Mouse (Mus musculus) erythroid progenitor cell, adult 5-6 weeks (primary cell): ENCODE results near the gene Olfr463. TPM values are rescaled to one million over a fixed set of nuclear protein-coding genes. Genes with fewer than 3 reads are reported as not detected.

Experiments used
- ATAC-seq: replicated peaks from 2 replicates; pipeline ENCODE4 v1.8.0; 2016; ENCODE audit warnings: moderate number of reproducible peaks, mild to moderate bottlenecking, moderate TSS enrichment, inconsistent platforms; ENCODE audit not compliant: poor library complexity, low FRiP score, severe bottlenecking
- total RNA-seq, 2 experiments: library from RNA; stranded (forward) in 1 of 2; stranded (reverse) in 1 of 2; fragments of 150-400 nt in 1 of 2; fragments of 186-747, 209-891 nt in 1 of 2; gene quantifications; 2 replicates each; pipeline versions ENCODE4 v1.2.3 to v1.2.4; 2015 to 2017; ENCODE audit warnings: low replicate concordance in 2 of 2

Olfr463 gene
- total RNA-seq, 2 experiments from 2014 or later: not detected

DNA sequence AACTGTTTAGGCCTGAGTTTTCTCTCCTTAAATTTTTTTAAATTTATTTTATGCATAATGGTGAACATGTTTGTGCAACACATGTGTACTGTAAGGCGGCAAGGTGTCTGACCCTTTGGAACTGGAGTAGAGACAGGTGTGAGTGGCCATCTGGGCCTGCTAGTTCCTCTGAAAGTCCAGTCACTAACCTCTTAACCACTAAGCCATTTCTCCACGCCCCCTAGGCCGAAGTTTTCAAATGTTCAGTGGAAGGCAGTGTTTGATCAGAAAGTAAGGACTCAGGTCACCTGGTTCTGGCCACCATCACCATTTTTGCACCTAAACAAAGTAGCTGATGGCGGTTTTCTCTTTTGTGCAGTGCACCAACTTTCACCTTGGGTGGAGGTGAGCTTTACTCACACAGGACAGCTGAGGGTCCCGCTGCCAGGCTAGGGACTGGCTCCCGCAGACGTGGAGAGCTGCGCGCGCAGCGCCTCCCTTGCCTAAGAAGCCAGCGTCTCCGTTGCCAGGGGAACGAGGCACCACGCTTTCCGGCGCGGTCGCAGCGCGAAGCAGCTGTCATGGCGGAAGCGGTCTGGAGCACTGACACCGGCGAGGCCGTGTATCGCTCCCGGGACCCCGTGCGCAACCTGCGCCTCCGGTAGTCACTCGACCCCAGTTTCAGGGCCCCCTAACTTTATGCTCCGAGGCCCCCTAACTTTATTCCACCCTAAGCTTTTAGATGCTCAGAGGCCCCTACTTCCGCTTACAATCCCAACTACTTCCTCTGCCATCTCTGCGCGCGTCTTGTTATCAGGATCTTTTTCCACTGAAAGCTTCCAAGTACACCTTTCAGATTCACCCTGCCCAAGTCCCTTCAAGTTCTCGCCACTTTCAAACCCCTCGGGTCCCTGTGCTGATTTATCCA, 44.2 kb downstream of the Olfr463 start, which contains the start of gene Mks1:
Gene Mks1 (plus strand): TSS at position 526 of the 907 bp plus-strand sequence.
- peak; percentile 61 for ATAC-seq

- ATAC-seq: no peak
These were observed 49.3 kb downstream of the Olfr463 start for GRCm38 (mm10) chr11:87847884-87848283.

- ATAC-seq: no peak
These were observed 50.1 kb downstream of the Olfr463 start for GRCm38 (mm10) chr11:87846968-87847600.

Other genes with a start within 250 kb of the Olfr463 start
- 0.36 and 2.1 TPM in 2 replicates for gene Rnf43, start 234.7 kb downstream of the Olfr463 start, total RNA-seq (2015; ENCODE audit: low replicate concordance)
- gene Rnf43, start 234.7 kb downstream of the Olfr463 start, total RNA-seq (2017; ENCODE audit: low replicate concordance): 0.39 and 0.83 TPM in 2 replicates
- 101 and 170 TPM in 2 replicates for gene Supt4a, start 159.8 kb downstream of the Olfr463 start, total RNA-seq (2015; ENCODE audit: low replicate concordance)
- gene Supt4a, start 159.8 kb downstream of the Olfr463 start, total RNA-seq (2017; ENCODE audit: low replicate concordance): 27.0 and 66.5 TPM in 2 replicates
- 6.7 and 8.6 TPM in 2 replicates for gene Tspoap1, start 136.8 kb downstream of the Olfr463 start, total RNA-seq (2015; ENCODE audit: low replicate concordance)
- gene Tspoap1, start 136.8 kb downstream of the Olfr463 start, total RNA-seq (2017; ENCODE audit: low replicate concordance): 9.2 and 21.3 TPM in 2 replicates
- 946 and 1,145 TPM in 2 replicates for gene Mpo, start 103.8 kb downstream of the Olfr463 start, total RNA-seq (2015; ENCODE audit: low replicate concordance)
- 341 and 501 TPM in 2 replicates for gene Mpo, start 103.8 kb downstream of the Olfr463 start, total RNA-seq (2017; ENCODE audit: low replicate concordance)
- not detected in 2 replicates for gene Lpo, start 69.1 kb downstream of the Olfr463 start, total RNA-seq (2015; ENCODE audit: low replicate concordance)
- not detected in 2 replicates for gene Lpo, start 69.1 kb downstream of the Olfr463 start, total RNA-seq (2017; ENCODE audit: low replicate concordance)
- not detected in 2 replicates for gene Mks1, start 44.2 kb downstream of the Olfr463 start, total RNA-seq (2015; ENCODE audit: low replicate concordance)
- not detected in 2 replicates for gene Mks1, start 44.2 kb downstream of the Olfr463 start, total RNA-seq (2017; ENCODE audit: low replicate concordance)
- gene Epx, start 21.9 kb downstream of the Olfr463 start, total RNA-seq (2015; ENCODE audit: low replicate concordance): 13.0 and 18.4 TPM in 2 replicates
- gene Epx, start 21.9 kb downstream of the Olfr463 start, total RNA-seq (2017; ENCODE audit: low replicate concordance): 10.3 and 15.8 TPM in 2 replicates
- gene Olfr462, start 5.1 kb downstream of the Olfr463 start, total RNA-seq (2015; ENCODE audit: low replicate concordance): not detected in 2 replicates
- not detected in 2 replicates for gene Olfr462, start 5.1 kb downstream of the Olfr463 start, total RNA-seq (2017; ENCODE audit: low replicate concordance)
- not detected in 2 replicates for gene Olfr464, start 23.6 kb upstream of the Olfr463 start, total RNA-seq (2015; ENCODE audit: low replicate concordance)
- gene Olfr464, start 23.6 kb upstream of the Olfr463 start, total RNA-seq (2017; ENCODE audit: low replicate concordance): not detected in 2 replicates
- 8.4 and 10.1 TPM in 2 replicates for gene Dynll2, start 90.1 kb upstream of the Olfr463 start, total RNA-seq (2015; ENCODE audit: low replicate concordance)
- 1.5 and 5.9 TPM in 2 replicates for gene Dynll2, start 90.1 kb upstream of the Olfr463 start, total RNA-seq (2017; ENCODE audit: low replicate concordance)
- gene Srsf1, start 150.0 kb upstream of the Olfr463 start, total RNA-seq (2015; ENCODE audit: low replicate concordance): 312 and 323 TPM in 2 replicates
- 485 and 568 TPM in 2 replicates for gene Srsf1, start 150.0 kb upstream of the Olfr463 start, total RNA-seq (2017; ENCODE audit: low replicate concordance)
- gene Vezf1, start 170.9 kb upstream of the Olfr463 start, total RNA-seq (2015; ENCODE audit: low replicate concordance): 29.6 and 37.3 TPM in 2 replicates
- 16.3 and 17.8 TPM in 2 replicates for gene Vezf1, start 170.9 kb upstream of the Olfr463 start, total RNA-seq (2017; ENCODE audit: low replicate concordance)
- gene Cuedc1, start 200.7 kb upstream of the Olfr463 start, total RNA-seq (2015; ENCODE audit: low replicate concordance): 0.84 TPM in 1 of 2 replicates, not detected in the other
- gene Cuedc1, start 200.7 kb upstream of the Olfr463 start, total RNA-seq (2017; ENCODE audit: low replicate concordance): 0.39 TPM in 1 of 2 replicates, not detected in the other